Mouse (Mus musculus) kidney, postnatal 0 days (tissue): ENCODE measurements at regions not wholly inside any gene's neighbourhood (a gene's known extent, or its start where the extent isn't known, plus 50 kb on each side); places are given as distances from the start of the nearest gene placed in this dataset.
"Not testable (repeated sequence)": the region's sequence is repeated elsewhere in the genome, so short reads cannot be mapped to it uniquely, and the experiment has no call there.

ENCODE experiments used
- ATAC-seq: fragments of 200-750 bp; cut with Nextera tagmentation; replicated peaks from 2 replicates; pipeline ENCODE4 v1.8.0; 2017; ENCODE audit warnings: low read depth, moderate number of reproducible peaks, moderate TSS enrichment, moderate library complexity; ENCODE audit not compliant: low FRiP score
- DNase-seq: peaks from one replicate; pipeline ENCODE4 v3.0.0-alpha.2; 2016; ENCODE audit warnings: low spot score
- H3K27ac ChIP-seq: fragments of 300-500 bp; sonication (generic); 2 replicates; pipeline ENCODE4 v1.5.1; 2014; ENCODE audit warnings: mild to moderate bottlenecking
- H3K27me3 ChIP-seq: fragments of 300-500 bp; sonication (generic); 2 replicates; pipeline ENCODE4 v1.6.1; 2014; ENCODE audit warnings: low read length, mixed read lengths; ENCODE audit not compliant: insufficient read depth
- H3K36me3 ChIP-seq: fragments of 300-500 bp; sonication (generic); 2 replicates; pipeline ENCODE4 v1.6.1; 2014; ENCODE audit warnings: low read length, mixed read lengths; ENCODE audit not compliant: insufficient read depth
- H3K4me1 ChIP-seq: fragments of 300-500 bp; sonication (generic); replicated peaks from 2 replicates; pipeline ENCODE4 v1.6.1; 2014; ENCODE audit warnings: antibody characterized with exemption, low read length, mixed read lengths; ENCODE audit not compliant: insufficient read depth
- H3K4me2 ChIP-seq: fragments of 300-500 bp; sonication (generic); 2 replicates; pipeline ENCODE4 v1.6.1; 2014; ENCODE audit warnings: mild to moderate bottlenecking, low read length, moderate library complexity, mixed read lengths
- H3K4me3 ChIP-seq: fragments of 300-500 bp; sonication (generic); replicated peaks from 2 replicates; pipeline ENCODE4 v1.5.1; 2014; ENCODE audit warnings: low read depth, low read length
- H3K9ac ChIP-seq: fragments of 300-500 bp; sonication (generic); 2 replicates; pipeline ENCODE4 v1.6.1; 2014; ENCODE audit warnings: low read depth, low read length
- H3K9me3 ChIP-seq: fragments of 300-500 bp; sonication (generic); replicated peaks from 2 replicates; pipeline ENCODE4 v1.6.1; 2016; ENCODE audit warnings: low read length, inconsistent platforms, mixed read lengths
- CTCF ChIP-seq: IDR thresholded peaks from 2 replicates; pipeline ENCODE4 v1.5.1; 2016; ENCODE audit warnings: antibody characterized with exemption, low read depth, mild to moderate bottlenecking, moderate library complexity
- WGBS: fragments of 180-500 bp; shearing (Covaris S2); extraction: QIAGEN DNeasy Blood & Tissue Kit; methylation state at CpG from one replicate; pipeline ENCODE4 v1.1.7; 2014; 5-methylcytosine and 5-hydroxymethylcytosine counted together

DNA sequence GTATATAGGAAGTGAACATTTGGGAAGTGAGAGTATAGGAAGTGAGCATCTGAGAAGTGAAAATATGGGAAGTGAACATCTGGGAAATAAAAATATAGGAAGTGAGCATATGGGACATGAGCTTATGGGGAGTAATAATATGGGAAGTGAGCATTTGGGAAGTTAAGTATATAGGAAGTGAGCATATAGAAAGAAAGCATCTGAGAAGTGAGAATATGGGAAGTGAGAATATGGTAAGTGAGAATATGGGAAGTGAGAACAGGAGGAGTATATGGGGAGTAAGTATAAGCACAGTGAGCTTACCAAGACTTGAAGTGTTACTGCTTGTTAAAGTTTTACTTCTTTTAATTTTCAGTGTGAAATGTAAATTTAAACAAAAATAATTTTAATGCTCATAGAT is 239.3 kb upstream of the Ngly1 start:
- no peak overlapping the region for H3K4me2 ChIP-seq
- DNase-seq: no peak
- H3K4me1 ChIP-seq: no peaks in the 10 kb centered on the region
- H3K4me3 ChIP-seq: no peak overlapping the region
- no peaks in the 10 kb centered on the region for H3K9me3 ChIP-seq
- TF ChIP-seq CTCF: no peak
- no peaks in the 10 kb centered on the region for H3K36me3 ChIP-seq
- no peak for ATAC-seq
- H3K27me3 ChIP-seq: no peaks in the 10 kb centered on the region
- H3K27ac ChIP-seq: no peak overlapping the region
- no peak overlapping the region for H3K9ac ChIP-seq

DNA sequence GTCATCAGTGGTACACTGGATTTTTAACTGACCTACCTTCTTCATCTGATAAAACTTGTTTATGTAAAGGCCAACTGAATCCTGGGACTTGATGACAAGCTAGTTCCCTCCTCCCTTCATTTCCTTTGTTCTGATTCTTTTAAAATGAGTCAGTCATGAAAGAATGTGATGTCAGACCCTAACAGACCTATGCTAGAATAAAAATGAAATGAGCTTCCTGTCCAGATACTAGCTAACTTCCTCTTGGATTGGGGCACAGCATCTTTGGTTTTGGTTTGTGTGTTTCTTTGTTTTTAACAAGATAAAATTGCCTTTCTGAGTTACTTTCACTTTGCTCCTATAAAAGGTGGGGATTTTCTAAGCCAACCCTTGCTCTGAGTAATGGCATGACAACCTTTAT is 225.2 kb upstream of the Ngly1 start:
- no peak overlapping the region for H3K27ac ChIP-seq
- no peak for TF ChIP-seq CTCF
- H3K27me3 ChIP-seq: no peaks in the 10 kb centered on the region
- no peak overlapping the region for H3K4me3 ChIP-seq
- no peaks in the 10 kb centered on the region for H3K4me1 ChIP-seq
- H3K9ac ChIP-seq: no peak overlapping the region
- no peak overlapping the region for H3K4me2 ChIP-seq
- no peaks in the 10 kb centered on the region for H3K9me3 ChIP-seq
- H3K36me3 ChIP-seq: no peaks in the 10 kb centered on the region
- no peak for ATAC-seq
- no peak for DNase-seq

DNA sequence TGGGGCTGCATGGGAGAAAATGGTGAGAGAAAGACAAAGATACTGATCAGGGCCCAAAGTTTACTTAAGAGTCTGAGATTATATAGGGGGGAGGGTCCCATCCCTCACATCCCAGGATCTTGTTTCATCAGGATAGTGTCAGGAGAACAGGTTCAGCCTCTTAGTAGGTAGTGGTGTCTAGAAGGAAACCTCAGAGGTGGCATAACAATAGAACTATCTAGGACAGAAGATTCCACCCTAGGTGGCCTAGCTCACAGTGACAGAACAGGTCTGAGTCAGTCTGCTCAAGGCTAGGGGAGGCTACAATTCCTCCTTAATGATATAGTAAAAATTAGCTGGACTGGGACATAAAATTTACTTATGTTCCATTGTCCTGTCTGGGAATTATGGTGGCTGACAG is 211.3 kb upstream of the Ngly1 start:
- no peak overlapping the region for H3K4me2 ChIP-seq
- no peak overlapping the region for H3K9ac ChIP-seq
- no peak for TF ChIP-seq CTCF
- ATAC-seq (no peak), DNase-seq (no peak)
- H3K27ac ChIP-seq: no peak overlapping the region
- no peaks in the 10 kb centered on the region for H3K9me3 ChIP-seq
- H3K36me3 ChIP-seq: no peaks in the 10 kb centered on the region
- no peaks in the 10 kb centered on the region for H3K4me1 ChIP-seq
- no peaks in the 10 kb centered on the region for H3K27me3 ChIP-seq
- no peak overlapping the region for H3K4me3 ChIP-seq

DNA sequence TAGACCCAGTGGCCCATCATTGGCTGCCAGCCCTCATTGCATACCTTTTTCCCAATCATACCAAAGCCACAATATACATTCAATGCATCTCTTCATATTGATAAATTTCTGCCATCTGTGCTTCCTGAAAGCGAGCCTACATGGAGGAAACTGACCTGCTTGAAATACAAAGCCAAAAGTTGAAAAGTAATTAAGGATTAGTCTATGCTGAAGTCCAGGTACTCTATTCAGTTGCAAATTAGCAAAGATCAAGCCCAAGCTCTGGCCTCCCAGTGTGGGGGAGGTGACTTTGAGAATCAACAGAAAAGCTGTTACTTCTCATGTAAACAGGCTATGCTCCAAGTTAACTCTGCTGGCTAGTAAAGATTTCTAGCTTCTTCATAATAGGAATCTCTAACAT is 210.7 kb upstream of the Ngly1 start:
- no peaks in the 10 kb centered on the region for H3K27me3 ChIP-seq
- no peaks in the 10 kb centered on the region for H3K9me3 ChIP-seq
- H3K27ac ChIP-seq: no peak overlapping the region
- TF ChIP-seq CTCF: no peak
- DNase-seq (no peak), ATAC-seq (no peak)
- no peak overlapping the region for H3K4me3 ChIP-seq
- WGBS: 71% methylated on average over 1 of the region's 1 CpGs
- no peak overlapping the region for H3K9ac ChIP-seq
- H3K4me2 ChIP-seq: no peak overlapping the region
- H3K4me1 ChIP-seq: no peaks in the 10 kb centered on the region
- H3K36me3 ChIP-seq: no peaks in the 10 kb centered on the region

DNA sequence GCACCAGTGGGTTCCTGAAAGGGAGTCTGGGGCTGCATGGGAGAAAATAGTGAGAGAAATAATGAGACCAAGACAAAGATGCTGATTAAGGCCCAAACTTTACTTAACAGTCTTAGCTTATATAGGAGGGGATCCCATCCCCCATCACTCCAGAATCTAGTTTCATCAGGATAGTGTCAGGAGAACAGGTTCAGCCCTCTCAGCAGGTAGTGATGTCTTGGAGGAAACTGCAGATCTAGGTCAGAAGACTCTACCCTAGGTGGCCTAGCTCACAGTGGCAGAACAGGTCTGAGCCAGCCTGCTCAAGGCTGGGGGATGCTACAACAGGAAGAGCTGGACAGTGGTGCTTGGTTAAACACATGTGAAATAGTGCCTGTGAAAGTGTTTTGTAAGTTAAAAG is 204.6 kb upstream of the Ngly1 start:
- no peaks in the 10 kb centered on the region for H3K27me3 ChIP-seq
- H3K4me2 ChIP-seq: no peak overlapping the region
- no peak overlapping the region for H3K27ac ChIP-seq
- H3K4me1 ChIP-seq: no peaks in the 10 kb centered on the region
- no peaks in the 10 kb centered on the region for H3K9me3 ChIP-seq
- no peak for ATAC-seq
- no peak for DNase-seq
- no peaks in the 10 kb centered on the region for H3K36me3 ChIP-seq
- no peak overlapping the region for H3K4me3 ChIP-seq
- no peak for TF ChIP-seq CTCF
- H3K9ac ChIP-seq: no peak overlapping the region

DNA sequence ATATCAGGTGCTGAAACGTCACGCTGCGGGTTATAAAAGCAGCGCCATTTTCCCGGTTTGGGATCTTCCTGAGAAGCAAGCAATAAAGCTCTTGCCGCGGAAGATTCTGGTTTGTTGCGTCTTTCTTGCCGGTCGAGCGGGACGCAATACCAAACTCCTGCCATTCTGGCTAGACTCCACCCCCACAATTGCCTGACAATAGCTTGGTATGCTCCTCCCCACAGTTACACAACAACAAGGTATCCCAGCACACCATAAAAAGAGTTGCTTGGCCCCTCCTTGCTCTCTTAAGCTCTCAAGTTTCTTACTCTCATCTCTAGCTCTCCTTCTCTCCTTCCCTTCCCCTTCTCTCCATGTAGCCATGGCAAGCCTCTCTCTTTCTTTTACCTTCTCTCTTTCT is 176.5 kb upstream of the Ngly1 start:
- not testable (repeated sequence) for DNase-seq, H3K27me3 ChIP-seq, H3K9me3 ChIP-seq, H3K9ac ChIP-seq, H3K4me1 ChIP-seq, H3K4me2 ChIP-seq, H3K36me3 ChIP-seq, ATAC-seq, H3K4me3 ChIP-seq, H3K27ac ChIP-seq
- 99% methylated on average over 7 of the region's 12 CpGs for WGBS

DNA sequence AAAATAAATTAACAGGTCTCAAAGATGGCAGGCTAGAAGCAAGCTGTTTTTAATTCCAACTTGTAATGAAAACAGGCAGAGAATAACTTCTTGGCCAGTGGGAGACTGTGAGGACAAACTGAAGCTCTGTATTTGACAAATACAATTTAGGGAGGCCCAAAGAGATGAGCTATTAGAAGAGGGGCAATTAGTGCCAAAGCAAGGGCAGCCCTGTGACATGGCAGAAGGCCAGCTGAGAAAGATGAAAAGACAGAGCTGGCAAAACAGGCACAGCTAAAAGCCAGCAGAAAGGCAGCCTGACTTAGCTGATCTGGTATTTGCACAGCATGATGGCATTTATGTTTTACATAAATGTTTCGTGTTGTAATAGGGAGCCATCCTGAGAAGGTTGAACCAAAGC is 175.0 kb upstream of the Ngly1 start:
- no peaks in the 10 kb centered on the region for H3K4me1 ChIP-seq
- H3K27ac ChIP-seq: no peak overlapping the region
- no peaks in the 10 kb centered on the region for H3K36me3 ChIP-seq
- no peaks in the 10 kb centered on the region for H3K27me3 ChIP-seq
- H3K9ac ChIP-seq: no peak overlapping the region
- WGBS: 89% methylated on average over 1 of the region's 1 CpGs
- H3K9me3 ChIP-seq: no peaks in the 10 kb centered on the region
- TF ChIP-seq CTCF: no peak
- no peak overlapping the region for H3K4me2 ChIP-seq
- no peak overlapping the region for H3K4me3 ChIP-seq
- ATAC-seq (no peak), DNase-seq (no peak)
